Mouse (Mus musculus) kidney, adult 10 weeks (tissue): Measurements from ENCODE around the gene Fxr2. TPM values are rescaled to one million over a fixed set of nuclear protein-coding genes. Genes with fewer than 3 reads are reported as not detected.

ENCODE experiments used
- polyA plus RNA-seq: library from polyadenylated mRNA; stranded (reverse); fragments of 350-450 nt; fragmentation: Illumina TruSeq; extraction: RNeasy Lipid Tissue Mini Kit (QIAGEN cat#74804); gene quantifications from one replicate; pipeline ENCODE4 v1.2.3, GENCODE M21; 2014; ENCODE audit warnings: low read depth, low replicate concordance

The Fxr2 gene
- polyA plus RNA-seq = 9.5 TPM

GRCm38 (mm10) chr11:69632284-69633089 is at the start of gene Fxr2:
TSS of gene Fxr2 (plus strand) at chr11:69632990.

GRCm38 (mm10) chr11:69605726-69606490 is 26.9 kb upstream of the Fxr2 start, which contains the start of gene Atp1b2:
TSS of gene Atp1b2 (minus strand) at chr11:69605942.

GRCm38 (mm10) chr11:69617805-69618204 is 15.0 kb upstream of the Fxr2 start, which contains the start of gene Shbg:
TSS of gene Shbg (minus strand) at chr11:69617905.

GRCm38 (mm10) chr11:69621571-69622268 is 11.1 kb upstream of the Fxr2 start, which contains the start of gene Sat2:
TSS of gene Sat2 (plus strand) at chr11:69622024.

GRCm38 (mm10) chr11:69655264-69656064 is 22.7 kb downstream of the Fxr2 start, which contains the start of gene Sox15:
TSS of gene Sox15 (plus strand) at chr11:69655314.

GRCm38 (mm10) chr11:69662213-69662966 is 29.6 kb downstream of the Fxr2 start, which contains the start of gene Mpdu1:
TSS of gene Mpdu1 (minus strand) at chr11:69662642.

GRCm38 (mm10) chr11:69665961-69666664 is 33.3 kb downstream of the Fxr2 start, which contains the start of gene Cd68:
TSS of gene Cd68 (minus strand) at chr11:69666153.

GRCm38 (mm10) chr11:69672211-69672706 is 39.5 kb downstream of the Fxr2 start, which contains the start of gene Eif4a1:
TSS of gene Eif4a1 (minus strand) at chr11:69672423.

GRCm38 (mm10) chr11:69681314-69682208 is 48.8 kb downstream of the Fxr2 start, which contains the start of gene Senp3:
TSS of gene Senp3 (minus strand) at chr11:69682084.

GRCm38 (mm10) chr11:69685526-69686148 is 52.8 kb downstream of the Fxr2 start, which contains the start of gene Tnfsf13:
TSS of gene Tnfsf13 (minus strand) at chr11:69685784.

GRCm38 (mm10) chr11:69695361-69696181 is 62.8 kb downstream of the Fxr2 start, which contains the start of the genes Tnfsf12 and Tnfsfm13:
TSS of gene Tnfsf12 (minus strand) at chr11:69695849.
TSS of gene Tnfsfm13 (minus strand) at chr11:69696098.

Other genes starting within 250 kb of the Fxr2 start
- gene Naa38, start 237.5 kb upstream of the Fxr2 start, polyA plus RNA-seq = 4.1 TPM
- gene Cyb5d1, start 237.4 kb upstream of the Fxr2 start, polyA plus RNA-seq = 41.9 TPM
- 0.65 TPM for gene Tmem88, start 234.8 kb upstream of the Fxr2 start, polyA plus RNA-seq
- 2.0 TPM for gene Kdm6b, start 219.3 kb upstream of the Fxr2 start, polyA plus RNA-seq
- not detected for gene Dnah2, start 83.9 kb upstream of the Fxr2 start, polyA plus RNA-seq
- not detected for gene Efnb3, start 72.8 kb upstream of the Fxr2 start, polyA plus RNA-seq
- 2.1 TPM for gene Wrap53, start 52.7 kb upstream of the Fxr2 start, polyA plus RNA-seq
- gene Trp53, start 52.6 kb upstream of the Fxr2 start, polyA plus RNA-seq = 2.5 TPM
- 15.9 TPM for gene Atp1b2, start 27.0 kb upstream of the Fxr2 start, polyA plus RNA-seq
- gene Shbg, start 15.1 kb upstream of the Fxr2 start, polyA plus RNA-seq = 0.32 TPM
- gene Sat2, start 11.0 kb upstream of the Fxr2 start, polyA plus RNA-seq = 7.5 TPM
- not detected for gene Sox15, start 22.3 kb downstream of the Fxr2 start, polyA plus RNA-seq
- 16.5 TPM for gene Mpdu1, start 29.7 kb downstream of the Fxr2 start, polyA plus RNA-seq
- gene Cd68, start 33.2 kb downstream of the Fxr2 start, polyA plus RNA-seq = 1.3 TPM
- 371 TPM for gene Eif4a1, start 39.4 kb downstream of the Fxr2 start, polyA plus RNA-seq
- gene Senp3, start 49.1 kb downstream of the Fxr2 start, polyA plus RNA-seq = 58.9 TPM
- 5.9 TPM for gene Tnfsf13, start 52.8 kb downstream of the Fxr2 start, polyA plus RNA-seq
- gene Tnfsf12, start 62.9 kb downstream of the Fxr2 start, polyA plus RNA-seq = 2.4 TPM
- gene Tnfsfm13, start 63.1 kb downstream of the Fxr2 start, polyA plus RNA-seq = 1.1 TPM
- 20.8 TPM for gene Polr2a, start 125.6 kb downstream of the Fxr2 start, polyA plus RNA-seq
- gene Slc35g3, start 129.0 kb downstream of the Fxr2 start, polyA plus RNA-seq = not detected
- gene Zbtb4, start 132.9 kb downstream of the Fxr2 start, polyA plus RNA-seq = 16.5 TPM
- gene Chrnb1, start 163.0 kb downstream of the Fxr2 start, polyA plus RNA-seq = 3.2 TPM
- 3.0 TPM for gene Fgf11, start 168.9 kb downstream of the Fxr2 start, polyA plus RNA-seq
- 6.4 TPM for gene Tmem102, start 172.6 kb downstream of the Fxr2 start, polyA plus RNA-seq
- gene Gm39566, start 182.3 kb downstream of the Fxr2 start, polyA plus RNA-seq = not detected
- not detected for gene Spem2, start 185.5 kb downstream of the Fxr2 start, polyA plus RNA-seq
- gene Spem1, start 189.2 kb downstream of the Fxr2 start, polyA plus RNA-seq = not detected
- 0.20 TPM for gene Nlgn2, start 204.8 kb downstream of the Fxr2 start, polyA plus RNA-seq
- gene Tmem256, start 205.5 kb downstream of the Fxr2 start, polyA plus RNA-seq = 42.3 TPM
- gene Plscr3, start 213.4 kb downstream of the Fxr2 start, polyA plus RNA-seq = 0.77 TPM
- 1.4 TPM for gene Tnk1, start 225.7 kb downstream of the Fxr2 start, polyA plus RNA-seq
- gene Tmem95, start 245.0 kb downstream of the Fxr2 start, polyA plus RNA-seq = not detected
- gene Kctd11, start 248.4 kb downstream of the Fxr2 start, polyA plus RNA-seq = 2.0 TPM